Mouse (Mus musculus) lung, postnatal 25 days (tissue): Measurements from ENCODE around the gene Zfp57.
A peak's percentile ranks its signal among the peaks of the same experiment; 100 is the strongest.

Experiments used
- DNase-seq: peaks from one replicate; pipeline ENCODE4 v3.0.0; 2022; ENCODE audit warnings: low spot score

Gene Zfp57

DNA sequence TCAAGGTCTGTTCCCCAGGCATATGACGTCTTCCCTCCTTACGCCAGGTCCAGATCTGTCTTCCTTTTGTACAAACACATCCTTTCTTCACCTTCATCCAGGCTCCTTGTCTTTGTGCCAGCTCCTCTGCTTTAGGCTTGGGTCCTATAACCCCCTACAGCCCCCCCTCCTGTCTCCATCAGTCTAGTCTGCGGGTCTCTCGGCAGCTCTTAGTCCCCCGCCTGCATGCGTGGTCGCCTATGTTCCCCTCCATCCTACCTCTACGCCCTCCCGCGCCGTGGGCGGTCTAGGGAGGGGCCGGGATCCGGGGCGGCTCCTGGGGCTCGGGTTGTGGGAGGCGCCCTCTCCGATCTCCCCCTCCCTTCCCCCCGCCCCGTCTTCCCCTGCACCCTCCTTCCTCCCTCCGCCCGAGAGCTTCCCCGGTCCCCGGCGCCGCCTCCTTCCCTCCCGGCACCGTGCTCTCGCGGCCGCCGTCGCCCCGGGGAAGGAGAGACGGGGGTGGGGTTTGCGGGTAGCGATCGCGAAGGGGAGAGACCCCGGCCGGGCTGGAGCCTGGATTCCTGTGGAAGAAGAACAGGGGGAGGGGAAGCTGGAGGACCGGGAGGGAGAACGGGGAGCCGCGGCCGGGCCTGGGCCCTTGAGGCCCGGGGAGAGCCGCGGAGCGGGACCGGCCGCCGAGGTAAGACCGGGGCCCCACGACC, 44.8 kb downstream of the Zfp57 start, which contains the start of gene Gabbr1:
TSS of gene Gabbr1 (plus strand) at position 356 of the 701 bp plus-strand sequence.
- peak; percentile 82 for DNase-seq

GRCm38 (mm10) chr17:37046312-37047112, 45.5 kb downstream of the Zfp57 start:
- DNase-seq: peak; percentile 34

- no peak for DNase-seq
Measured at GRCm38 (mm10) chr17:37047332-37047976, 46.5 kb downstream of the Zfp57 start.

GRCm38 (mm10) chr17:37047981-37048380, 47.0 kb downstream of the Zfp57 start:
- DNase-seq: no peak

- DNase-seq: no peak
Measured at GRCm38 (mm10) chr17:37048383-37048782, 47.4 kb downstream of the Zfp57 start.

DNA sequence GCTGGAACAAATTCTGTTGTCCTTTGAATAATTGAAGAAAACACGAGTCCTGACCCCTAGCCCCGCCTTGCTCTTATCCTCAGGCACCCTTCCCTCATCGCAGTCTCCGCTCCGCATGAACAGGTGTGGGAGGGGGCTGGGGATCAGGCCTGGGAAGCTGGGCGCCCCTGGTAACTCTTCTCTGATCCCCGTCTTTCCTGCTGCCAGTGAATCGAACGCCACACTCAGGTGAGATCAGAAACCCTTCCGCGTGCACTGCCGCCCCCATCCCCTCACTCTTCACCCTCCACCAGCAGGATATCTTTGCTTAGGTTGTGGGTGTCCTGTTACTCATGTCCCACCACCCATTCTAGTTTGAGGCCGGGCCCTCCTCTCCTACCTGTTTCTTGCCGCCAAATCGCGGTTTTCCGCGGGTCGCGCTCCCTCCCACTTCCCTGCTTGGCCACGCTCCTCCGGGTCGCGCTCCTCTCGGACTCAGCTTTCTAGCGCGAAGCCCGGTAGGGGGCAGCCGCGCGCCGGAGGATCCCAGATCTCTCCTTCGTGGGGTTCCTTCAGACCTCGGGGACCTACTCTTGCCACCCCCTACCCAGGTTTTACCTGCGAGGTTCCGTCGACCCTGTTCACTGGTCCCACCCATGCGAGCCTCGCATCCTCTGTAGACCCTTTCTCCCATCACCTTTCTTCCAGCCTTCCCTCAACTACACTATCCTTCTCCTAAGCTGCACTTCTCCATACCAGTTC, 48.8 kb downstream of the Zfp57 start:
- peak; percentile 56 for DNase-seq

DNA sequence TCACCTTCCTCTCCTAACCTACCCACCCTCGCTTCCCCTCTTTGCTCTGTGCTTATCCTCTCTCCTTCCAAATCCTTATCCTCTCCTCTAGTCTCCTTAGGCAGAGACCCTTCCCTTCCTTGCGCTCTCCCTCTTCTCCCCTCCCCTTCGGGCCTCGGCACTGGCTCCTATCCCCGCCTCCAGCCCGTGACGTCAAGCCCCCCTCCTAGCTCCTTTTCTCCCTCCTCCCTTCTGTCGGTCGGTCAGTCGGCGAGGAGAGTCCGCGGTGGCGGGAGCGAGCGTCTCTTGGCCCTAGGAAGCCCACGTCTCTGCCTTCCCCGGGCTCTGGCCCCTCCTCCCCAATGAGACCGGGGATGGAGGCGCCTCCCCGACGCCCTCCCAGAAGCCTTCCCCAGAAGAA, 49.4 kb downstream of the Zfp57 start:
- peak; percentile 69 for DNase-seq

GRCm38 (mm10) chr17:37050876-37051275, 49.9 kb downstream of the Zfp57 start:
- no peak for DNase-seq

DNA sequence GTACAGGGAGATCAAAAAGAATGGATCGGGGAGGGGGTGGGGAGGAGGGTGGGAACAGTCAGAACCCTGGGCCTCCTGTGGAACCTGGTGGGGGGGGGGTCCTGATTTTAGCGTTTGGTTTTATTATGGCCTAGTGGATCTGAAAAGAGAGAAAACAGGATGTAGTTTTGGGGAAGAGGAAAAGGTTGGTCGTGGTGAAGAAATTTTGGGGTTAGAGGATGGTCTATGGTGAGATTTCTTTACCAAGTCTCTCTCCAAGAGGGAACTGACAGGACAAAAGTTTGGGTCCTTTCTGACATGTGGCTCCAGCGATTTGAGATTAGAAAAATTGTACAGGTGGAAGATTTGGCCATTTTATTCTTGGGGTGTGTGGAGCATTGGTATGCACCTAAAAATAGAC, 50.8 kb downstream of the Zfp57 start:
- no peak for DNase-seq

DNA sequence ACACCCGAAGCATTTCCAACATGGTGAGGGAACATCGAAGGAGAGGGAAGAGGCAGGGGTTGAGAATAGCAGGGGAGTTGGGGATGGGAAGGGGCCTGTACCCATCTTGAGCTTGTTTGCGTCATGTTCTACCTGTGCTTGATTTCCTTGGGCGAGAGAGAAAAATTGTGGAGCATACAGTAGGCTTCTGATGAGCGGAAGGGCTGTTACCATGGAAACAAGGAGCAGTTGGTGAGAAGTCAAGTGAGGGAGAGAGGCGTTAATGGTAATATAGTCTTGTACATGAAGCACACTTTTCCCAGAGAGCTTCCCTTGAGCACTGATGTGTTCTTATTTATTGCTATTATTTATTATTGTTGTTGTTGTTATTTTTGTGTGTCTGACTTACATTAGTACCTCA, 56.0 kb downstream of the Zfp57 start:
- DNase-seq: no peak
